Comparison of ENCODE assay signal across 8 mouse cellular contexts in genomic region chr7:29852831-29853218, GRCm38 (mm10). TPM values are rescaled to one million over a fixed set of nuclear protein-coding genes. Genes with fewer than 3 reads are reported as not detected.
DNase-seq lines count a peak whose midpoint lies in the region; ATAC-seq and TF ChIP-seq lines count a peak whose summit lies in the region.

No protein-coding gene starts in this region.

- H3K27me3 ChIP-seq in kidney, embryonic 15.5 days = no peaks in the 10 kb centered on the region
- H3K27me3 ChIP-seq in hindbrain, embryonic 16.5 days (replicated peaks; ENCODE audit: control insufficient read depth, insufficient read depth, low read length) = no peaks in the 10 kb centered on the region
- H3K27me3 ChIP-seq in midbrain, postnatal 0 days (ENCODE audit: insufficient read depth, low read length) = no peaks in the 10 kb centered on the region

- DNase-seq in kidney, adult 9 months = no peak
- no peak for DNase-seq in midbrain, postnatal 0 days (ENCODE audit: low spot score)
- no peak for DNase-seq in embryo, embryonic 9.5 days (ENCODE audit: extremely low spot score)
- no peak for DNase-seq in kidney, postnatal 36 days

- H3K9ac ChIP-seq in kidney, embryonic 15.5 days = peak overlapping the region; percentile 47; the same call in 1 of the 2 replicates
- peak overlapping the region; percentile 80 for H3K9ac ChIP-seq in hindbrain, embryonic 16.5 days (ENCODE audit: low read depth, low read length)
- H3K9ac ChIP-seq in midbrain, postnatal 0 days (replicated peaks; ENCODE audit: low read length, poor library complexity, severe bottlenecking) = peak overlapping the region; percentile 68

- H3K27ac ChIP-seq in kidney, embryonic 15.5 days = no peak overlapping the region
- H3K27ac ChIP-seq in cortical plate, adult 2 months (ENCODE audit: insufficient read depth, low read length) = no peak overlapping the region
- H3K27ac ChIP-seq in hindbrain, embryonic 16.5 days (ENCODE audit: low read depth, low read length) = peak overlapping the region; percentile 82; the same call in 1 of the 2 replicates
- H3K27ac ChIP-seq in midbrain, postnatal 0 days (ENCODE audit: low read depth, low read length) = 0 out of 2 replicates have a peak overlapping the region, but pooled peaks have one; percentile 70

- peaks cover 8% of the 10 kb centered on the region for H3K4me1 ChIP-seq in kidney, embryonic 15.5 days
- H3K4me1 ChIP-seq in cortical plate, adult 2 months (ENCODE audit: control insufficient read depth, insufficient read depth, low read length) = no peaks in the 10 kb centered on the region
- peaks cover 5% of the 10 kb centered on the region for H3K4me1 ChIP-seq in hindbrain, embryonic 16.5 days (ENCODE audit: control insufficient read depth, insufficient read depth, low read depth, low read length)
- no peaks in the 10 kb centered on the region for H3K4me1 ChIP-seq in midbrain, postnatal 0 days (ENCODE audit: insufficient read depth, low read length)

- no peak for ATAC-seq in kidney, embryonic 15.5 days (replicated peaks; ENCODE audit: low FRiP score)
- peak; percentile 10; the same call in 1 of the 2 replicates for ATAC-seq in hindbrain, embryonic 16.5 days
- ATAC-seq in midbrain, postnatal 0 days (ENCODE audit: low FRiP score) = no peak; the same call in 1 of the 2 replicates
- no peak for ATAC-seq in activated CD4-positive, CD25-positive, alpha-beta regulatory T cell, adult 4 months

- WGBS in kidney, embryonic 15.5 days = 56% methylated on average over 9 of the region's 9 CpGs
- WGBS in hindbrain, embryonic 16.5 days = 54% methylated on average over 9 of the region's 9 CpGs
- 53% methylated on average over 9 of the region's 9 CpGs for WGBS in midbrain, postnatal 0 days

- no peaks in the 10 kb centered on the region for H3K9me3 ChIP-seq in kidney, embryonic 15.5 days (replicated peaks)
- H3K9me3 ChIP-seq in hindbrain, embryonic 16.5 days (ENCODE audit: control insufficient read depth, low read length) = no peaks in the 10 kb centered on the region
- H3K9me3 ChIP-seq in midbrain, postnatal 0 days (ENCODE audit: low read length) = no peaks in the 10 kb centered on the region

- H3K36me3 ChIP-seq in kidney, embryonic 15.5 days = peaks cover 26% of the 10 kb centered on the region
- H3K36me3 ChIP-seq in hindbrain, embryonic 16.5 days (ENCODE audit: control insufficient read depth, insufficient read depth, low read length) = no peaks in the 10 kb centered on the region; the same call in 1 of the 2 replicates
- peaks cover 3% of the 10 kb centered on the region; the same call in 1 of the 2 replicates for H3K36me3 ChIP-seq in midbrain, postnatal 0 days (ENCODE audit: insufficient read depth, low read length)

- TF ChIP-seq CTCF in cortical plate, adult 2 months (IDR thresholded peaks at IDR 0.05; ENCODE audit: extremely low read depth, insufficient read depth, low read length) = no peak
- TF ChIP-seq CTCF in midbrain, postnatal 0 days (IDR thresholded peaks at IDR 0.05) = no peak

- H3K4me2 ChIP-seq in kidney, embryonic 15.5 days = peak overlapping the region; percentile 65
- H3K4me2 ChIP-seq in hindbrain, embryonic 16.5 days (ENCODE audit: low read length) = peak overlapping the region; percentile 81
- H3K4me2 ChIP-seq in midbrain, postnatal 0 days (ENCODE audit: low read depth, low read length, poor library complexity, severe bottlenecking) = peak overlapping the region; percentile 76

- TF ChIP-seq POLR2A in cortical plate, adult 2 months (IDR thresholded peaks at IDR 0.05; ENCODE audit: extremely low read depth, insufficient read depth, low read length) = no peak

- H3K4me3 ChIP-seq in kidney, embryonic 15.5 days (replicated peaks) = peak overlapping the region; percentile 56
- peak overlapping the region; percentile 65 for H3K4me3 ChIP-seq in cortical plate, adult 2 months (ENCODE audit: insufficient read depth, low read length)
- H3K4me3 ChIP-seq in hindbrain, embryonic 16.5 days (ENCODE audit: low read length) = peak overlapping the region; percentile 73
- H3K4me3 ChIP-seq in midbrain, postnatal 0 days (ENCODE audit: low read depth, low read length) = peak overlapping the region; percentile 57

RNA-seq across cellular contexts. Expression of gene Zfp940, which starts 0.6 kb away (rescaled TPM):
- 5.4 and 6.7 TPM in 2 replicates for polyA plus RNA-seq in kidney, embryonic 15.5 days (2015; fragmentation: Nextera tagmentation; extraction: Ambion mirVana)
- 14.8 and 15.9 TPM in 2 replicates for polyA plus RNA-seq in cortical plate, adult 2 months (2012; rRNA removed)
- polyA plus RNA-seq in hindbrain, embryonic 16.5 days (2015; fragmentation: Nextera tagmentation; extraction: Ambion mirVana) = 13.3 and 15.1 TPM in 2 replicates
- total RNA-seq in midbrain, postnatal 0 days (2014; rRNA removed) = 11.7 and 12.3 TPM in 2 replicates
- polyA plus RNA-seq in midbrain, postnatal 0 days (2015; fragmentation: Nextera tagmentation; extraction: Ambion mirVana) = 12.7 and 13.1 TPM in 2 replicates
- 1 to 10 TPM; 5.3 to 7.4 TPM for polyA plus RNA-seq in activated CD4-positive, CD25-positive, alpha-beta regulatory T cell, adult 4 months (2017; shearing (Covaris generic))

RNA-seq across cellular contexts. Expression of gene Zfp420, which starts 7.0 kb away (rescaled TPM):
- polyA plus RNA-seq in kidney, embryonic 15.5 days (2015; fragmentation: Nextera tagmentation; extraction: Ambion mirVana) = 7.5 and 7.8 TPM in 2 replicates
- polyA plus RNA-seq in cortical plate, adult 2 months (2012; rRNA removed) = 13.1 and 14.1 TPM in 2 replicates
- polyA plus RNA-seq in hindbrain, embryonic 16.5 days (2015; fragmentation: Nextera tagmentation; extraction: Ambion mirVana) = 20.1 and 20.9 TPM in 2 replicates
- total RNA-seq in midbrain, postnatal 0 days (2014; rRNA removed) = 20.4 and 24.5 TPM in 2 replicates
- polyA plus RNA-seq in midbrain, postnatal 0 days (2015; fragmentation: Nextera tagmentation; extraction: Ambion mirVana) = 14.7 and 16.2 TPM in 2 replicates
- polyA plus RNA-seq in activated CD4-positive, CD25-positive, alpha-beta regulatory T cell, adult 4 months (2017; shearing (Covaris generic)) = 1 to 10 TPM; 4.6 to 5.2 TPM

RNA-seq across cellular contexts. Expression of gene Zfp790, which starts 36.9 kb away (rescaled TPM):
- polyA plus RNA-seq in kidney, embryonic 15.5 days (2015; fragmentation: Nextera tagmentation; extraction: Ambion mirVana) = 13.4 and 13.9 TPM in 2 replicates
- 8.3 and 9.8 TPM in 2 replicates for polyA plus RNA-seq in cortical plate, adult 2 months (2012; rRNA removed)
- 23.0 and 25.9 TPM in 2 replicates for polyA plus RNA-seq in hindbrain, embryonic 16.5 days (2015; fragmentation: Nextera tagmentation; extraction: Ambion mirVana)
- total RNA-seq in midbrain, postnatal 0 days (2014; rRNA removed) = 10.7 and 16.3 TPM in 2 replicates
- polyA plus RNA-seq in midbrain, postnatal 0 days (2015; fragmentation: Nextera tagmentation; extraction: Ambion mirVana) = 11.7 and 11.9 TPM in 2 replicates
- polyA plus RNA-seq in activated CD4-positive, CD25-positive, alpha-beta regulatory T cell, adult 4 months (2017; shearing (Covaris generic)) = 10 to 100 TPM; 12.7 to 17.4 TPM

RNA-seq across cellular contexts. Expression of gene Zfp27, which starts 53.5 kb away (rescaled TPM):
- polyA plus RNA-seq in kidney, embryonic 15.5 days (2015; fragmentation: Nextera tagmentation; extraction: Ambion mirVana) = 9.5 and 10.8 TPM in 2 replicates
- polyA plus RNA-seq in cortical plate, adult 2 months (2012; rRNA removed) = 12.0 and 12.5 TPM in 2 replicates
- polyA plus RNA-seq in hindbrain, embryonic 16.5 days (2015; fragmentation: Nextera tagmentation; extraction: Ambion mirVana) = 12.9 and 14.2 TPM in 2 replicates
- 15.7 and 18.0 TPM in 2 replicates for total RNA-seq in midbrain, postnatal 0 days (2014; rRNA removed)
- polyA plus RNA-seq in midbrain, postnatal 0 days (2015; fragmentation: Nextera tagmentation; extraction: Ambion mirVana) = 7.9 and 8.5 TPM in 2 replicates
- polyA plus RNA-seq in activated CD4-positive, CD25-positive, alpha-beta regulatory T cell, adult 4 months (2017; shearing (Covaris generic)) = 1 to 10 TPM; 6.5 to 6.6 TPM

RNA-seq across cellular contexts. Expression of gene Zfp383, which starts 55.2 kb away (rescaled TPM):
- polyA plus RNA-seq in kidney, embryonic 15.5 days (2015; fragmentation: Nextera tagmentation; extraction: Ambion mirVana) = 5.2 and 5.8 TPM in 2 replicates
- 9.2 and 9.5 TPM in 2 replicates for polyA plus RNA-seq in cortical plate, adult 2 months (2012; rRNA removed)
- 5.1 and 5.4 TPM in 2 replicates for polyA plus RNA-seq in hindbrain, embryonic 16.5 days (2015; fragmentation: Nextera tagmentation; extraction: Ambion mirVana)
- 6.6 and 7.9 TPM in 2 replicates for total RNA-seq in midbrain, postnatal 0 days (2014; rRNA removed)
- 5.4 and 5.8 TPM in 2 replicates for polyA plus RNA-seq in midbrain, postnatal 0 days (2015; fragmentation: Nextera tagmentation; extraction: Ambion mirVana)
- 1 to 10 TPM in 1 of 2 experiments, under 1 TPM in 1; 0.64 to 1.2 TPM for polyA plus RNA-seq in activated CD4-positive, CD25-positive, alpha-beta regulatory T cell, adult 4 months (2017; shearing (Covaris generic))

Comparison
In these comparisons a context has a peak if more than half of its experiments do, and no peak if none do; other contexts are left out.
1. H3K27ac ChIP-seq: peak in hindbrain, embryonic 16.5 days (single experiment) and midbrain, postnatal 0 days (single experiment); none in kidney, embryonic 15.5 days (single experiment) and cortical plate, adult 2 months (single experiment).
2. Peak in every context shown above with its lines, with median percentiles within 50 percentile points of each other: H3K4me2 ChIP-seq, H3K4me3 ChIP-seq and H3K9ac ChIP-seq.